Mouse (Mus musculus) embryonic stem cell, embryonic (primary cell): ENCODE results near the gene Prx.

Experiments used
- CTCF ChIA-PET, 4 experiments: fragments of 300-600 bp in 2 of 4; fragments of 350-600 bp in 2 of 4; sonication (Branson Sonifier 250); formaldehyde crosslinking; loops; one replicate each; lab custom pipeline; 2022; ENCODE audit warnings: inconsistent platforms in 2 of 4; lab: Charles Lee
- POLR2A ChIA-PET, 4 experiments: fragments of 300-600 bp in 2 of 4; fragments of 350-600 bp in 2 of 4; sonication (Branson Sonifier 250); formaldehyde crosslinking; loops; one replicate each; lab custom pipeline; 2022; ENCODE audit warnings: antibody characterized with exemption in 4 of 4, inconsistent platforms in 1 of 4; lab: Charles Lee

Gene Prx

DNA sequence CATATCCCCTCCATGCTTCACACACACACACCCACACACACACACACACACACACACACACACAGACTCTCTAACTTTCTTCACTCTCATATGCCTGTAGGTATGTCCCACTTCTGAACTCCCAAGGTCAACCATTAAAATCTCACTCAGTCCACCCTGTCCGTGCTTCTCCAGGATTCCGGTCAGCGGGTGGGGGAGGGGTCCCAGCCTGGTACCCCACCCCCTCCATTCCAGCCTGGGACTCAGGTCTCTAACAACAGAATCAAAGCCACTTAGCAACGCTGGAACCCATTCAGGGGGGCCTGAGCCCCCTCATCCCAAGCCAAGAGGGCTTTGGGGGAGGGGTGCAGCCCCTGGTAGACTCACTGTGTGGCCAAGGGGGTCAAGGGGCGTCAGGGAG, 23.8 kb downstream of the Prx start, which contains the start of gene Hipk4:
Hipk4 (plus strand) TSS at position 301 of the 400 bp plus-strand sequence.
- ChIA-PET CTCF (interaction anchor here in 1 of 4 experiments (1.5 kb wide), 1 partner anchor 15 kb away, joined by 6 read pairs; no protein-coding TSS in a partner anchor), POLR2A (interaction anchor here in 2 of 4 experiments (0.5 to 1.3 kb wide), 2 partner anchors 14 to 166 kb away, joined by 3 read pairs; no protein-coding TSS in a partner anchor)

DNA sequence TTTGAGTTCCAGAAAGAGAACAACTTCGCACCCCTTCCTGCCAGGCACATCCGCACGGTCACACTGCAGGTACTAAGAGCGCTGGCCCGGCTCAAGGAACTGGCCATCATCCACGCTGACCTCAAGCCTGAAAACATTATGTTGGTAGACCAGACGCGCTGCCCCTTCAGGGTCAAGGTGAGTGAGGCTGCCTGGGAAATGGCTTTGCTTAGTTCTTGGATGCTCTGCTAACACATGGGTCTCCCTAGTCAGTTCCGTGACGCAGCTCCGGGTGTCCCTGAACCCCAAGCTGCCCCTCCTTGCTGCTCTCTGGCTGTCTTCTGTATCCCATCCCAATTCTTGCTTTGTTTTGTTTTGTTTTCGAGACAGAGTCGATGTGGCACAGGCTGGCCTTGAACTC, 24.7 kb downstream of the Prx start:
- CTCF ChIA-PET: interaction anchor here in 2 of 4 experiments (0.5 to 1.5 kb wide), 3 partner anchors 16 to 1967 kb away, joined by 3 to 6 read pairs (median 3); no protein-coding TSS in a partner anchor
- POLR2A ChIA-PET: interaction anchor here in 2 of 4 experiments (0.9 to 1.3 kb wide), 3 partner anchors 15 to 242 kb away, joined by 3 to 6 read pairs (median 3); no protein-coding TSS in a partner anchor

DNA sequence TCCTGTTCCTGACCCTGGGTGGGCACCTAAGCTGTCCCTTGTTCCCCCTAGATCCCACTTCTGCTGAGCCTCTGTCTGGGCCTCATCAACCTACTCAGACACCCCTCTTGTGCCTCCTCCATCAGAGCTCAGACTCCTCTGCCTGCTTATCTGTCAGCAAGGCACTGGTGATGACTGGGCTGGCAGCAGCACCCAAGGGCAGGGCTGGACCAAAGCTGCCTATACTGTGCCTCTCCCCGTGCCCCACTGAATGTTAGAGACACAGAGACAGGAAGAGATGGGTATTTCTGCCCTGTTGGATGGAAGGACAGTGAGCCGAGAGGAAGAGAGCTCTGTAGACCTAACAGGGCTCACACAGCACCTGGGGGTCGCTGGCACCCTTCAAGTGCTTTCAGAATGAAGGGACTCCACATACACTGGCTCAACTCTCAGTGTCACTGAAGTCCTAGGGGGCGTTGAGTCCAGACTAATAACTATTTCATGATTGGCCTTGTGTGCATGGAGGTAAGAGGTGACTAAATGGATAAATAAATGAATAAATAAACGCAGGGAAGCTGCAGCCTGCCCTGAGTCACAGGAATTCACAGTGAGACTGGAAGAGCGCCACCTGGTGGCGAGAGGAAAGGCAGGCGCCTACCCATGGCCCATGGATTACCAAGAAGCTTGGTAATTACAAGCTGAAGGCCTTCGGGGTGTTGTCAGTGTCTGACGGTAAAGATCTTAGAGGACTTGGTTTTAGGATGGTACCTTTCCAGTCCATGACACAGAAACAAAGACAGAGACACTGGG, 27.1 kb downstream of the Prx start:
- CTCF ChIA-PET: interaction anchor here (0.5 to 6.3 kb wide), 155 partner anchors 8 to 1520 kb away, joined by 3 to 55 read pairs (median 4); partner anchors contain the start of genes Sertad1 (in 3 of the 4), Sertad3 (in 2 of the 4), Shkbp1 (in 2 of the 4) and 2310022A10Rik (in 1 of the 4)

DNA sequence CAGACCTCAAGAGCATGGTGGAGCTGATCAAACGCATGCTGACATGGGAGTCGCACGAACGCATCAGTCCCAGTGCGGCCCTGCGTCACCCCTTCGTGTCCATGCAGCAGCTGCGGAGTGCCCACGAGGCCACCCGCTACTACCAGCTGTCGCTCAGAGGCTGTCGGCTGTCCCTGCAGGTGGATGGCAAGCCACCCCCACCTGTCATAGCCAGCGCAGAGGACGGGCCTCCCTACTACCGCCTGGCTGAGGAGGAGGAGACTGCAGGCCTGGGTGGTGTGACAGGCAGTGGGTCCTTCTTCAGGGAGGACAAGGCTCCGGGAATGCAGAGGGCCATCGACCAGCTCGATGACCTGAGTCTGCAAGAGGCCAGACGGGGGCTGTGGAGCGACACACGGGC, 29.9 kb downstream of the Prx start:
- CTCF ChIA-PET: interaction anchor here (0.5 to 6.3 kb wide), 17 partner anchors 9 to 244 kb away, joined by 3 to 55 read pairs (median 4); partner anchors contain the start of genes Akt2 (in 1 of the 4) and Ttc9b (in 1 of the 4)
- POLR2A ChIA-PET: interaction anchor here in 3 of 4 experiments (0.7 to 4.5 kb wide), 21 partner anchors 9 to 135 kb away, joined by 3 to 36 read pairs (median 3); partner anchors contain the start of gene Sertad1 (in 1 of the 3)

More for the DNA sequence above, 27.1 kb downstream of the Prx start:
- POLR2A ChIA-PET: interaction anchor here (0.5 to 4.5 kb wide), 38 partner anchors 8 to 231 kb away, joined by 3 to 36 read pairs (median 4); partner anchors contain the start of genes Sertad1 (in 3 of the 4), Akt2 (in 1 of the 4), Sertad3 (in 1 of the 4) and Zfp607b (in 1 of the 4)

DNA sequence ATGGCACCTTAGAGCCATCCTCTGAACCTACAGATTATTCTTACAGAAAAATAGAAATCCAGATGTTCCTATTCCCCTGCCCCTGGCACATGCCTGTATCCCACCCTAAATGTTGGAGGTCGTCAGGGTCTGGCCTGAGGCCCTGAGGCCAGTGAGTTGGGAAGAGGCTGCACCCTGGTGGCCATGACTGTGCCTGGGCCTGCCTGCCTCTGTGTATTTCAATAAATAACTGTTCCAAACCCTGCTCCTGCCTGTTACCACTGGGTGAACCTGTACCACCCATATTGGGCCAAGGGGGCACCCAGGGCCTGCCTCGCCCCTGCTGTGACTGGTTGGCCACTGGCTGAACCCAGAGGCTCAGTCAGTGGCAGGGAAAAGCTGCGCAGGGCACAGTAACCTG, 31.8 kb downstream of the Prx start:
- ChIA-PET POLR2A (interaction anchor here in 3 of 4 experiments (0.6 to 3.1 kb wide), 8 partner anchors 10 to 44 kb away, joined by 3 to 9 read pairs (median 4); partner anchors contain the start of gene Sertad1 (in 1 of the 3)), CTCF (interaction anchor here in 2 of 4 experiments (0.6 to 6.3 kb wide), 3 partner anchors 13 to 56 kb away, joined by 3 to 55 read pairs (median 3); no protein-coding TSS in a partner anchor)

DNA sequence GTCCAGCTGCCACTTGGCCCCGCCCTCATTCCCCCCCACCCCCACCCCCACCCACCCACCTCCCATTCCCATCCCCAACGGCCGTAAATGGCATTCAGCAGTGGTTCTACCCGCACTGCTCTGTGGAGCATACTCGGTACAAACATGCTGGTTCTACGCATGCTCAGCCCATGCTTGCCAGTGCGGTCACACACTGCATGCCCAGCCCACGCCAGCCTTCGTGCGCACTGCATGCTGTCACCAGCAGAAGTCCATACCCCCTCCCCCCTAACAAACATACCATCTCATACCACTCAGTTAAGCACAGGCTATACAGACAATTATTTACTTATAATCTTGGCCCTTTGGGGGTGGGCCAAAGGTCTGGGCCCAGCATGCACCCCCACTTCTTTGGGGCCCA, 32.6 kb downstream of the Prx start:
- ChIA-PET POLR2A (interaction anchor here in 3 of 4 experiments (1.0 to 2.3 kb wide), 6 partner anchors 10 to 38 kb away, joined by 3 to 7 read pairs (median 4); no protein-coding TSS in a partner anchor), CTCF (interaction anchor here in 1 of 4 experiments (1.5 kb wide), 1 partner anchor 23 kb away, joined by 3 read pairs; no protein-coding TSS in a partner anchor)

DNA sequence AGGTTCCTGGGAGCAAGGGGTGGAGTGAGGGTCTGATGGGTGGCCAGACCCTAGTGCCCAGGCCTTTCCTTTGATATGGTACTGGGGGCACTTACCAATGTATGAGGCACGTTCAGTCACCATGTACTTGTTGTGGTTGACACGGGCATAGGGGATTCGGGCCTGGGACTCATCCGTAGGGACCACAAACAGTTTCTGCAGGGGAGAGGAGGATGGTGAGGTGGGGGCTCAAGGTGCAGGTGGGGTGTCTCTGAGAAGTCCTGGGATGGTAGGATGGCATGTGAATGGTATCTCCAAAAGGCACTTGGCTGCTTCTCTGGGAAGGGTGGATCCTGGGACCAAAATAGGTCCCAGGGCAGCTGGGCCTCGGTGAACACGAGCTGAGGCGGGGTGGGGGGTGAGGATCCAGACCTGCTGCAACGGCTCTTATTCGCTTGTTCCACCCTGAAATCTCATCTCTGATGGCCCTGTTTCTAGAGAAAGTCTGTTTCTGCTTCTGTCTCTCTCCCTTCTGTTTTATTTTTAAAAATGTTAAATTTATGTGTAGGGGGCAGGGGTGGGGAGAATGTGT, 33.4 kb downstream of the Prx start:
- POLR2A ChIA-PET: interaction anchor here (0.5 to 2.3 kb wide), 9 partner anchors 10 to 48 kb away, joined by 3 to 7 read pairs (median 5); no protein-coding TSS in a partner anchor
- CTCF ChIA-PET: no interaction called here

DNA sequence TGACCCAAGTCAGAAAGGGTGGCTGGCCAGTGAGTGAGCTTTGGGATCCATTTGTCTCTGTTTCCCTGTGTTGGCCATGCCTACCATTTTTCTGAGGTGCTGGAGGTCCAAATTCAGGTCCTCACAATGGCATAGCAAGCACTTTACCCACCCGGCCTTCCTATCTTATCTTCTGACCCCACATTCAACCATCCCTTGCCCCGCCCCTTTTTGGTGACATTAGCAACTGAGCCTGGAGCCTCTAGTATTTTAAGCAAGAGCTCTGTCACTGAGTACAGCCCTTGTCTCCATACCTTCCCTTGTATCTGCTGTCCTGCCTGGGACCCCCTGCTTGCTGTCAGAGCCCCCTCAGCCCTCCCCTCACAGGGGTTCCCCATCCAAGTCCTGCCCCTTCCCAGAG, 36.3 kb downstream of the Prx start:
- ChIA-PET CTCF (interaction anchor here in 3 of 4 experiments (0.6 to 1.3 kb wide), 3 partner anchors 9 to 74 kb away, joined by 4 to 8 read pairs (median 4); no protein-coding TSS in a partner anchor), POLR2A (interaction anchor here in 2 of 4 experiments (0.5 to 1.3 kb wide), 3 partner anchors 9 to 99 kb away, joined by 3 to 4 read pairs (median 3); no protein-coding TSS in a partner anchor)

DNA sequence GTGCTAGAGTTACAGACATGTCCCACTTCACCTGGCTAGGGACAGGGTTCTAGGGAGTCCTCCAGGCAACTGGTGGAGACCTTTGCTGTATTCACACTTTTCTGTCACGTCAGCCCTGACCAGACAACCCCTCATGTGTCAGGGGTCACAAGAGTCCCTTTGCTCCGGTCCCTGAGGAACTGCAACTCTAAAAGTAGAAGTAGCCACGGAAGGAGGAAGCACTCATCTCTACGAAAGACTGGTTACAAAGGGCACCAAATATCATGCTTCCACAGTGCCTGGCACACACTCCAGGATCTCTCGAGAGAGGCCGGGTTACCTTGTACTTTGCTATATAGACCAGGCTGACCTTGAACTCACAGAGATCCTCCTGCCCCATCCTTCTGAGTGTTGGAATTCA, 37.5 kb downstream of the Prx start:
- ChIA-PET POLR2A (interaction anchor here in 3 of 4 experiments (0.7 to 4.0 kb wide), 10 partner anchors 9 to 738 kb away, joined by 3 to 36 read pairs (median 6); no protein-coding TSS in a partner anchor), CTCF (interaction anchor here in 3 of 4 experiments (1.0 to 3.5 kb wide), 3 partner anchors 10 to 97 kb away, joined by 4 to 25 read pairs (median 8); no protein-coding TSS in a partner anchor)

DNA sequence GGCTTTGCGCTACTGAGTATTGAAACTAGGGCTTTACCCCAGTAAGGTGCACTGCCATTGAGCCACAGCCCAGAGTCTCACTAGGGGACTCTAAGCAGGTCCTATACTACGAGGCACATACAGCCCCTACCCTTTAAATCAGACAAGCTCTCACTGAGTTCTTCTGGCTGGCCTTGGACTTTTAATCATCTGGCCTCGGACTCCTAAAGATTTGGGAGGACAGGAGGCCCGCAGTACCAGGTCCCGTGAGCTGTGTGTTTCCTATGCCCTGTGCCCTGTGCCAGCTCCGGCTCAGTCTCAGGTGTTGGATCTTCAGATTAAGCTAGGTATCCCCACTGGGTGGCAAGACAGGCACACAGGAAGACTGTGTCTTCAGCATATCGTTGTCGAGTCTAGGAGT, 38.9 kb downstream of the Prx start:
- ChIA-PET POLR2A (interaction anchor here (0.5 to 4.0 kb wide), 25 partner anchors 9 to 125 kb away, joined by 3 to 36 read pairs (median 4); partner anchors contain the start of genes 2310022A10Rik (in 1 of the 4) and Pld3 (in 1 of the 4)), CTCF (interaction anchor here (0.7 to 3.7 kb wide), 10 partner anchors 9 to 47 kb away, joined by 3 to 27 read pairs (median 6); no protein-coding TSS in a partner anchor)

DNA sequence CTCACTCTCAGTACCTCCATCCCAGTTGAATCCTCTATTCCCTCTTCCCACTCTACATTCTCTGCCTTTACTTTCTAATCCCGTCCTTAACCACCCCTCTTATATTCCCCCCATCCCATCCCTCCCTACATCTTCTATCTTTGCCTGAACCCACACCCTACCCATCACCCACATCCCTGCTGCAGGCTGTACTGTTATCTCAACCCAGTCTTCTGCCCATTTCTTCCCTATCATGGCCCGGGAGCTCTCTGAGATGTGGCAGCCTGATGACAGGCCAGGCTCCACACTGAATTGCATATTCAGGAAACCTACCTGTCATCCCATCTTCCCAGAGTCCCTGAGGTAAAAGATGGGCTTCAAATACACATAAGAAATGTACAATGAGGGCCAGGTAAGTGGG, 39.7 kb downstream of the Prx start:
- ChIA-PET POLR2A (interaction anchor here (0.5 to 4.0 kb wide), 19 partner anchors 10 to 1871 kb away, joined by 3 to 36 read pairs (median 4); partner anchors contain the start of genes 2310022A10Rik (in 1 of the 4), BC024978 (in 1 of the 4), Pld3 (in 1 of the 4) and Snrpa (in 1 of the 4)), CTCF (interaction anchor here (0.7 to 3.7 kb wide), 7 partner anchors 10 to 846 kb away, joined by 3 to 27 read pairs (median 5); no protein-coding TSS in a partner anchor)

DNA sequence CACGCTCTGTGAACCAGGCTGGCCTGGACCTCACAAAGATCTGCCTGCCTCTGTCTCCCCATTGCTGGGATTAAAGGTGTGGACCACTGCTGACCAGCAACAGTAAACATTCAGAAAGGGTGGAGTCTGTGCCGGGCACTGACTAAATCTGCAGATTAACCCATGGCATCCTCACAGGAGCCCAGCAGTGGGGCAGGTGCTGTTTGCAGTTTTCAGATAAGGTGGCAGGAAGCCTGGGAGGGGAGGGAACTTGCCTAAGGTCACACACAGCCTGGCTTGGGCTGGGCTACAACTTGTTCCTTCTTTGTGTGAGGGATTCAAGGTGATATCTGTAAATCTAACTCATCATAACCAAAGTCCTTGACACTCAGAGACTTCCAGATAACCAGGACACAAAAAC, 41.4 kb downstream of the Prx start:
- ChIA-PET POLR2A (interaction anchor here in 3 of 4 experiments (0.7 to 4.0 kb wide), 5 partner anchors 10 to 36 kb away, joined by 3 to 36 read pairs (median 8); no protein-coding TSS in a partner anchor), CTCF (interaction anchor here in 2 of 4 experiments (0.6 to 3.7 kb wide), 3 partner anchors 14 to 78 kb away, joined by 3 to 27 read pairs (median 5); partner anchors contain the start of gene Sertad1 (in 1 of the 2))

DNA sequence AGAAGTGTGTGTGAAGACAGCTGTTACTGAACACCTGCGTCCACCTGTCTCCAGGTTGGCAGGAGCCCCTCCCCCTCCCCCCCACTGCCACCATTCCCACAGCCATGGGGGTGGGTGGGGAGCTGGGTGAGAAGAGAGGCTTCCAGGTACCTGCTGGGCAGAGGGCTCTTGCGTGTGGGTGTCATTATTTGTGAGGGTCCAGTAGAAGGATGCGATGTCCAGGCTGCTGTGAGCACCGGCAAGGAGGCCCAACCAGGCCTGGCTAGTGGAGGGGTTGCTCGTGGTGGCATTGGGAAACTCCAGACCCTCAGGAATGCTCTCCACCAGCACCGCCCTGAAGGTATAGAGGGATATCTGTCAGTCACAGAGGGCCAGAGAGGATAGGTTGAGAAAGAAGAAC, 41.8 kb downstream of the Prx start:
- ChIA-PET CTCF (interaction anchor here in 1 of 4 experiments (1.4 to 2.3 kb wide), 2 partner anchors 14 to 54 kb away, joined by 3 to 15 read pairs; partner anchors contain the start of gene Sertad1), POLR2A (interaction anchor here in 2 of 4 experiments (0.8 to 2.6 kb wide), 5 partner anchors 10 to 33 kb away, joined by 3 to 17 read pairs (median 8); partner anchors contain the start of genes 2310022A10Rik (in 1 of the 2) and Pld3 (in 1 of the 2))

DNA sequence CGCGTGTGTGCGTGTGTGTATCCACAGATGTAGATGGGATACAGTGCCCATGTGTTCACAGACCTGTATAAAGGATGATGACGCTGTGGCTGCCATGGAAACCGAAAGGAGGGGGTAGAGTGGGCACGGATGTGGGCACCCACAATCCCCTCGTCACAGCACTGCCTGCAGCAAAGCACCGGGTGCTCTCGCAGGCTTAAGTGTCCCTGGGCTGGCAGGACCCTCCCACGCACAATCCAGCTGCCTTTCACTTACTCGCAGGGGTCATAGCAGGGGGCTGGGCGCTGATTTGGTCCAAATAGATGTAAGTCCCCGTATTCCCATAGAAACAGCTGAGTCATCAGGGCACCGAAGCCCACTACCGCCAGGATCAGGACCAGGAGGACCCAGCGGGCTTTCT, 42.3 kb downstream of the Prx start:
- CTCF ChIA-PET: interaction anchor here in 2 of 4 experiments (1.2 to 2.3 kb wide), 4 partner anchors 15 to 66 kb away, joined by 3 to 15 read pairs (median 5); partner anchors contain the start of gene Sertad1 (in 1 of the 2)

DNA sequence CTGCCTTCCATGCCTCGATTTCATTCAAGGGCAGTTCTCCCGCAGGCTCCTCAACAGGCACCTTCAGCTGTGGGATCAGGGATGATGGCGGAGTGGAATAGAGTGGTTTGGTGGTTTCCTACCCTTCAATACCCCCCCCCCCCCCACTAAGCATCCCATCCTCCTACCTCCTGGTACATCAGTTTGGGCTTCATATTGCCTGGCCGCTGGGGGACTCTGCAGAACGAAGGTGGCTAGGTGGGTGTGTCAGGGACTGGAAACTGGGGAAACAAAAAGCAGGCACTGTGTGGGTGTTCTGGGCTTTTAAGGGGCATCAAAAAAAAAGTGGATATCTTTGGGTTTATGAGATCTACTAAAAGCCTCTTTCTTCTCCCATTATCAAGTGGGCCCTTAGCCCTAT, 42.8 kb downstream of the Prx start:
- POLR2A ChIA-PET: interaction anchor here (0.6 to 2.6 kb wide), 21 partner anchors 10 to 319 kb away, joined by 3 to 17 read pairs (median 5); partner anchors contain the start of genes 2310022A10Rik (in 1 of the 4), Akt2 (in 1 of the 4) and Pld3 (in 1 of the 4)
- CTCF ChIA-PET: interaction anchor here in 3 of 4 experiments (0.5 to 2.3 kb wide), 7 partner anchors 15 to 67 kb away, joined by 3 to 15 read pairs (median 4); no protein-coding TSS in a partner anchor

More for the DNA sequence above, 42.3 kb downstream of the Prx start:
- POLR2A ChIA-PET: interaction anchor here in 3 of 4 experiments (0.6 to 2.6 kb wide), 12 partner anchors 12 to 118 kb away, joined by 3 to 17 read pairs (median 4); partner anchors contain the start of genes 2310022A10Rik (in 1 of the 3) and Pld3 (in 1 of the 3)
